Mouse (Mus musculus): ENCODE measurements around the gene Hes1. TPM values are rescaled to one million over a fixed set of nuclear protein-coding genes. Genes with fewer than 3 reads are reported as not detected.
A peak's percentile ranks its signal among the peaks of the same experiment; 100 is the strongest.
"Not testable (repeated sequence)": the region's sequence is repeated elsewhere in the genome, so short reads cannot be mapped to it uniquely, and the experiment has no call there.

The Hes1 gene
- polyA plus RNA-seq, 1 experiment from 2014 or later: 29.1 TPM

DNA sequence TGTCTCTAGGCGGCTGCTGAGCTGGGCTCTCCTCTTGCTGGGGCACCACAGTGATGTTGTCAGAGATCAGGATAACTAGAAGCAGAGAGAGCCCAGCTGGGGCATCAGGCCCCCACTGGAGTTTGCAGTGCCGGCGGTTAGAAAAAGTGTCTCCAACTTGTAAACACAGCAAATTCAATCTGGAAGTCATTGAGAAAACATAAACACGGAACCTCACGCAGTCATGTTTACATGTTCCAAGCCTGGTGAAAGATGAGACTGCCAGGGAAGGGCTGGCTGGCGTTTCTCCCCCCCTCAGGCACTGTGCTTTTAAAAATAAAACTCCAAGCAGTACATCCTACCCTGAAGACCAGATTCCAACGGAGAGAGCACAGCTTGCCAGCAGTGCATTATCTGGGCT lies 32.3 kb downstream of the Hes1 start:
- ATAC-seq (replicated peaks; ENCODE audit: insufficient number of reproducible peaks, low FRiP score, low TSS enrichment): no peak
- 14% methylated on average over 7 of the region's 7 CpGs for WGBS (ENCODE audit: insufficient replicate concordance)

DNA sequence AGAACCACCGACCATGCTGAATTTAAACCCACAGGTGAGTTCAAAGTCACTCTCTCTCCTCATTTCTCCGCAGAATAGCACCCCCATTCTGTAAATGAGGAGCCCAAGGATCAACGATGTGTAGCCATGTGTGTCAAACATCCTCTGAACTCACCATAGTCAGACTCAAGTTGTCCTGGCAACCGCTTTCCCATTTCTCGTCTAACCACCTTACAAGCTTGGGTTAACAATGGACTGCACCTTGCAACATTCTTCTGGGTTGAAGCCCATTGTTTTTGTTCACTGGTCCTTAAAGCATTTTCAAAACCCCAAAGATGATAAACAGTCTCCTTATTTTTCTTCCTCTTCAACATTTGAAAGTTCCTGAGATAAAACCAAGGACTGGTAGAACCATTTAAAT lies 34.9 kb downstream of the Hes1 start:
- H3K9ac ChIP-seq (ENCODE audit: low read depth, low read length): no peak overlapping the region
- no peak overlapping the region for H3K4me2 ChIP-seq
- H3K27me3 ChIP-seq (ENCODE audit: control insufficient read depth, insufficient read depth, low read length): no peaks in the 10 kb centered on the region
- H3K27ac ChIP-seq (ENCODE audit: low read depth, low read length): no peak overlapping the region
- no peak overlapping the region for H3K4me3 ChIP-seq (ENCODE audit: low read depth, low read length)
- ATAC-seq (replicated peaks; ENCODE audit: insufficient number of reproducible peaks, low FRiP score, low TSS enrichment): no peak
- no peaks in the 10 kb centered on the region for H3K9me3 ChIP-seq (replicated peaks; ENCODE audit: control insufficient read depth, low read length)
- 82% methylated on average over 5 of the region's 5 CpGs for WGBS (ENCODE audit: insufficient replicate concordance)
- no peaks in the 10 kb centered on the region for H3K36me3 ChIP-seq (ENCODE audit: control insufficient read depth, insufficient read depth, low read length)
- H3K4me1 ChIP-seq (ENCODE audit: control insufficient read depth, insufficient read depth, low read length): 0 out of 2 replicates have a peak, but pooled peaks cover 10% of the 10 kb centered on the region

More for the DNA sequence above, 32.3 kb downstream of the Hes1 start:
- Histone ChIP-seq H3K36me3 (ENCODE audit: control insufficient read depth, insufficient read depth, low read length) (no peaks in the 10 kb centered on the region), H3K9me3 (replicated peaks; ENCODE audit: control insufficient read depth, low read length) (no peaks in the 10 kb centered on the region), H3K9ac (ENCODE audit: low read depth, low read length) (no peak overlapping the region), H3K4me3 (ENCODE audit: low read depth, low read length) (no peak overlapping the region), H3K27ac (ENCODE audit: low read depth, low read length) (no peak overlapping the region), H3K4me1 (ENCODE audit: control insufficient read depth, insufficient read depth, low read length) (0 out of 2 replicates have a peak, but pooled peaks cover 7% of the 10 kb centered on the region), H3K27me3 (ENCODE audit: control insufficient read depth, insufficient read depth, low read length) (no peaks in the 10 kb centered on the region), H3K4me2 (peak overlapping the region; percentile 5; the same call in 1 of the 2 replicates)

DNA sequence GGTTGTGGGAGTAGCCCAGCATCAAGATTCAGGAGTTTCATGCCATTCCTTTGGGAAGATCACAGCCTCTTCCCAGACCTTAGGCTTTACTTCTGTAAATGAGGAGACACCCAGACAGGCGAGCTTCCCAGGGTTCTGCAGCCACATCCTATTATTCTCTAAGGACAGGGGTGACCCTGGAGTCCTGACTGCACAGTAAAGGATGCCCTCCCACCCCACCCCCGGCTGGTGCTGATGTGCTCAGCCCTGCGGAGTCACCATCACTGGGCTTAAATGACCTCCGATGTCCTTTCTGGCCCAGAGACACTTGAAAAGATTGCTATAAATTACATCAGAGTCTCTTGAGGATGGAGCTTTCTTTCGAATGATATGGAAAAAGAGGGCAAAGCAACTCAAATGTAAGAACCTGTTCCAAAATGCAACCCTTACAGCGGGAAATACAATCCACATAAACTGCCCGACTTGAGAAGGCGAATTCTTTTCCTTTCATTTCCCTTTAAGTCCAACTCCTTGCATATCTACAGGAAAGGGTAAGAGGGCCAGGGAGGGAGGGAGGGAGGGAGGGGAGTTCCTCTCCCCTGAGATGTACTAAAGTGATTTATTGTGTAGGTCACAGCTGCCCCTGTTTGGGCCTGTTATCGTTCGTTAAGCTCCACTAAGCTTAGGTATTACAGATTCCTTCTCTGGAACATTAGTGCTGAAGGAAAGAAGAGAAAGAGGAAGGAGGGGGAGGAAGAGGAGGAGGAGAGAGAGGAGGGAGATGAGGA lies 38.1 kb downstream of the Hes1 start:
- H3K27ac ChIP-seq (ENCODE audit: low read depth, low read length): no peak overlapping the region
- H3K4me1 ChIP-seq (ENCODE audit: control insufficient read depth, insufficient read depth, low read length): 0 out of 2 replicates have a peak, but pooled peaks cover 2% of the 10 kb centered on the region
- H3K36me3 ChIP-seq (ENCODE audit: control insufficient read depth, insufficient read depth, low read length): no peaks in the 10 kb centered on the region

DNA sequence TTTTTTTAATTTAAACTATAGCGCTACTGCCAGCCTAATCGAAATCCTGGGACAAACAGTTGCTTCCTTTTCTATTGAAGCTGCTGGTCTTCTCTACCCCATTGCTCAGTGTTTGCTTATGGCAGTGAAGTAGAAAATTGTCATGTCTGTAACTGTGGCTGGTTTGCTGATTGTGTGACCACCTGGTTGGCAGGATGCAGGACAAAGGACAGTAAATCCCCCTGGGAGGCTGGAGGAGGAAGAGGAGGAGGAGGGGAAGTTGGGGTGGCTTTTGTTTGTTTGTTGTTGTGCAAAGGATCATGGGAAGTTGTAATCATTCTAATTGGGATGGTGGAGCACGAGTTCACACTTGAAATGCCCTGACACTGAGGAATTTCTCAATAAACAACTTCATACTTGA lies 38.8 kb downstream of the Hes1 start:
- ATAC-seq (replicated peaks; ENCODE audit: insufficient number of reproducible peaks, low FRiP score, low TSS enrichment): no peak
- no peaks in the 10 kb centered on the region for H3K27me3 ChIP-seq (ENCODE audit: control insufficient read depth, insufficient read depth, low read length)
- H3K36me3 ChIP-seq (ENCODE audit: control insufficient read depth, insufficient read depth, low read length): no peaks in the 10 kb centered on the region
- no peak overlapping the region for H3K9ac ChIP-seq (ENCODE audit: low read depth, low read length)
- no peaks in the 10 kb centered on the region for H3K9me3 ChIP-seq (replicated peaks; ENCODE audit: control insufficient read depth, low read length)
- no peak overlapping the region for H3K4me3 ChIP-seq (ENCODE audit: low read depth, low read length)
- 18% methylated on average over 3 of the region's 3 CpGs for WGBS (ENCODE audit: insufficient replicate concordance)
- H3K4me1 ChIP-seq (ENCODE audit: control insufficient read depth, insufficient read depth, low read length): 0 out of 2 replicates have a peak, but pooled peaks cover 2% of the 10 kb centered on the region
- H3K27ac ChIP-seq (ENCODE audit: low read depth, low read length): no peak overlapping the region
- H3K4me2 ChIP-seq: no peak overlapping the region

More for the DNA sequence above, 38.1 kb downstream of the Hes1 start:
- H3K4me3 ChIP-seq (ENCODE audit: low read depth, low read length): no peak overlapping the region
- ATAC-seq (replicated peaks; ENCODE audit: insufficient number of reproducible peaks, low FRiP score, low TSS enrichment): no peak
- no peak overlapping the region for H3K9ac ChIP-seq (ENCODE audit: low read depth, low read length)
- no peak overlapping the region for H3K4me2 ChIP-seq
- H3K9me3 ChIP-seq (replicated peaks; ENCODE audit: control insufficient read depth, low read length): no peaks in the 10 kb centered on the region
- no peaks in the 10 kb centered on the region for H3K27me3 ChIP-seq (ENCODE audit: control insufficient read depth, insufficient read depth, low read length)
- 29% methylated on average over 10 of the region's 10 CpGs for WGBS (ENCODE audit: insufficient replicate concordance)

DNA sequence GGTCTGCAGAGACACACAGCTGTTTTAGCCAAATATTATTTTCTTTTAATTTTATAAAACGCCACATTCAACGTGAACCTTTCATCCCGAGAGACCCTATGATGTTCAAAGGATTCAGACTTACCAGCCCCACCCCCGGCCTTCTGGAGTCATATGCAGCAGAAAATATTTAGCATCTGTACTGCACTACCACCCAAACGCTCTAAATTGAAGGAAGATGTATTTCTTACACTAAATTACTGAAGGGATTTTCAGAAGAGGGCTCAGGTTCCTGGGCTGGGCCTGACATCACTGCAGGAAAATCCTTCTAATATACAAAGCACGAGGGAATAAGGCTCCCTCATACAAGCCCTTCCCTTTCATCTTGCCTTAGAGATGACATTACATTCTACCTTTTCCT lies 39.3 kb downstream of the Hes1 start:
- no peak for ATAC-seq (replicated peaks; ENCODE audit: insufficient number of reproducible peaks, low FRiP score, low TSS enrichment)
- 0 out of 2 replicates have a peak, but pooled peaks cover 2% of the 10 kb centered on the region for H3K4me1 ChIP-seq (ENCODE audit: control insufficient read depth, insufficient read depth, low read length)
- no peak overlapping the region for H3K27ac ChIP-seq (ENCODE audit: low read depth, low read length)
- no peak overlapping the region for H3K9ac ChIP-seq (ENCODE audit: low read depth, low read length)
- 62% methylated on average over 6 of the region's 6 CpGs for WGBS (ENCODE audit: insufficient replicate concordance)
- H3K36me3 ChIP-seq (ENCODE audit: control insufficient read depth, insufficient read depth, low read length): no peaks in the 10 kb centered on the region
- no peaks in the 10 kb centered on the region for H3K27me3 ChIP-seq (ENCODE audit: control insufficient read depth, insufficient read depth, low read length)
- no peak overlapping the region for H3K4me3 ChIP-seq (ENCODE audit: low read depth, low read length)
- H3K4me2 ChIP-seq: no peak overlapping the region
- no peaks in the 10 kb centered on the region for H3K9me3 ChIP-seq (replicated peaks; ENCODE audit: control insufficient read depth, low read length)

DNA sequence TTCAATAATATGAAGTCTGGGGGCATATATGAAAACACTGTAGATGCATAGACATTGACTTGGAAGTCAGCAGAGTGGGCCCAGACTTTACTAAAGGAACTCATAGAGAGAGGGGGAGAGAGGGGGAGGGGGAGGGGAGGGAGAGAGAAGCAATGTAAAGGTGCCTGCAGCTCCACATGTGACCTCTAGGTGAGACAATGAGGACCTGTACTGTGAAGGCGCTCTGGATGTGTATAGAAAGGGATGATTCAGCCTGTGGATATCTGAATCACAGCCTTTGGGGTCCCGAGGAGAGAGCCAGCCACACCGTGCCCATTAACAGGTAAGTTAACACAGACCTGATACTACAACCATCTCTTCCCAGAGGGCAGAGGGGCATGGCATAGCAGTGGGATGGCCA lies 40.2 kb downstream of the Hes1 start:
- ATAC-seq (replicated peaks; ENCODE audit: insufficient number of reproducible peaks, low FRiP score, low TSS enrichment): no peak
- H3K9ac ChIP-seq (ENCODE audit: low read depth, low read length): no peak overlapping the region

DNA sequence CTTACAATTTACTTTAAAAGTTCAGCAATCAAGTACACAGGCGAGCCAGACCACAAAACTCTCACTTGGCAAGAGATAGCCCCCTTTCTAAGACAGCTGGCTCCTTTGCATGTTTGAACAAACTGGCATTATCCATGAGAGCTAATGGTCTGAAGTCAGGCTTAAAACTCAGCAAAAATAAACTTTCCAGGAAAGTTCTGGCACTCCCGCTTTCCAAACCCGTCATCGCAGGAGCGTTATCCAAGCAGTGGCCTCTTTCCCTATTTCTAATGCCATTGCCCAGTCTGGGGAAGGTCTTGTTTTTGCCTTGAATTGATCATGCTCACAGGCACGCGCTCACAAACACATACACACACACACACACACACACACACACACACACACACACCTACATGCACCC lies 41.3 kb downstream of the Hes1 start:
- Histone ChIP-seq H3K27ac (ENCODE audit: low read depth, low read length) (no peak overlapping the region), H3K9ac (ENCODE audit: low read depth, low read length) (no peak overlapping the region), H3K4me1 (ENCODE audit: control insufficient read depth, insufficient read depth, low read length) (0 out of 2 replicates have a peak, but pooled peaks cover 2% of the 10 kb centered on the region), H3K36me3 (ENCODE audit: control insufficient read depth, insufficient read depth, low read length) (no peaks in the 10 kb centered on the region), H3K4me2 (no peak overlapping the region), H3K4me3 (ENCODE audit: low read depth, low read length) (no peak overlapping the region), H3K27me3 (ENCODE audit: control insufficient read depth, insufficient read depth, low read length) (no peaks in the 10 kb centered on the region), H3K9me3 (replicated peaks; ENCODE audit: control insufficient read depth, low read length) (no peaks in the 10 kb centered on the region)
- 81% methylated on average over 7 of the region's 7 CpGs for WGBS (ENCODE audit: insufficient replicate concordance)
- no peak for ATAC-seq (replicated peaks; ENCODE audit: insufficient number of reproducible peaks, low FRiP score, low TSS enrichment)

More for the DNA sequence above, 40.2 kb downstream of the Hes1 start:
- Histone ChIP-seq H3K4me3 (ENCODE audit: low read depth, low read length) (no peak overlapping the region), H3K4me1 (ENCODE audit: control insufficient read depth, insufficient read depth, low read length) (0 out of 2 replicates have a peak, but pooled peaks cover 2% of the 10 kb centered on the region), H3K27me3 (ENCODE audit: control insufficient read depth, insufficient read depth, low read length) (no peaks in the 10 kb centered on the region), H3K9me3 (replicated peaks; ENCODE audit: control insufficient read depth, low read length) (no peaks in the 10 kb centered on the region), H3K4me2 (no peak overlapping the region), H3K36me3 (ENCODE audit: control insufficient read depth, insufficient read depth, low read length) (no peaks in the 10 kb centered on the region), H3K27ac (ENCODE audit: low read depth, low read length) (no peak overlapping the region)
- WGBS (ENCODE audit: insufficient replicate concordance): 87% methylated on average over 3 of the region's 3 CpGs

DNA sequence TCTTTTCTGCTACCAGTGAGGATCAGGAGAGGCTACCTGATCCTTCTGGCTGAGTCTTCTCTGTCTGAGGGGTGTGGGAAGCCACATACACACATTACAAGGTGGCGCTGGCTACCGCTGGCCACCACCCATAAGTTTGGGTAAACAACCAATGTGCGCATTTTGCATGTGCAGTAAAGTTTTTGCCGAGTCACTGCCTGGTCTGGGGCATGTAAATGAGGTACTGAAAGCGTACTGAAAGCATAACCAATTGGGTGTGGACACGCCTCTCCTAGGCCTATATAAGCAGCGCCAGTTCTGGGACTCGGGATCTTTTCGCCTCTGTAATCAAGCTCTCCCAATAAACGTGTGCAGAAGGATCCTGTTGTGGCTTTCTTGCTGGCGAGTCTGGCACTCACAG lies 44.0 kb downstream of the Hes1 start:
- H3K9me3 ChIP-seq (replicated peaks; ENCODE audit: control insufficient read depth, low read length); H3K27me3 ChIP-seq (ENCODE audit: control insufficient read depth, insufficient read depth, low read length); H3K4me3 ChIP-seq (ENCODE audit: low read depth, low read length); H3K4me2 ChIP-seq; ATAC-seq (replicated peaks; ENCODE audit: insufficient number of reproducible peaks, low FRiP score, low TSS enrichment); H3K27ac ChIP-seq (ENCODE audit: low read depth, low read length); H3K36me3 ChIP-seq (ENCODE audit: control insufficient read depth, insufficient read depth, low read length); H3K9ac ChIP-seq (ENCODE audit: low read depth, low read length); H3K4me1 ChIP-seq (ENCODE audit: control insufficient read depth, insufficient read depth, low read length): not testable (repeated sequence)
- WGBS (ENCODE audit: insufficient replicate concordance): 81% methylated on average over 11 of the region's 11 CpGs

DNA sequence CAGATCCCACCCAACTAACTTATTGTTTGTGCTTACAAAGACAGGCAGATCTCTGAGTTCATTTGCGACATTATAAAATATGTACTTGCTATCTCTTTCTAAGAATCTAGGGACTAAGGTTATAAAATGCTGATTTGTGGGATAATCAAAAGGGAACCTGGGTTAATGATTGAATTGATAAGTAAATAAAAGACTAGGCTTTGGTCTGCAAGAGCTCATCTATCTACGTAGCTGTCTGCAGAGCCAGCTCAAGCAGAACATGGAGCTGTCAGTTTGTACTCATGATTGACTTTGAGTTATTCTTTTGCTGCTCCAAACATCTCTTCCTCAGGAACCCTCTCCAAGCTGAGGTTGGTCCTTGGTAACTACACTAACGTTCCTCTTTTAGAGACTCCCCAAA lies 46.3 kb downstream of the Hes1 start:
- Histone ChIP-seq H3K36me3 (ENCODE audit: control insufficient read depth, insufficient read depth, low read length) (no peaks in the 10 kb centered on the region), H3K4me3 (ENCODE audit: low read depth, low read length) (no peak overlapping the region)
- WGBS (ENCODE audit: insufficient replicate concordance): 89% methylated on average over 3 of the region's 3 CpGs

More for the DNA sequence above, 46.3 kb downstream of the Hes1 start:
- no peaks in the 10 kb centered on the region for H3K9me3 ChIP-seq (replicated peaks; ENCODE audit: control insufficient read depth, low read length)
- H3K9ac ChIP-seq (ENCODE audit: low read depth, low read length): no peak overlapping the region
- H3K27ac ChIP-seq (ENCODE audit: low read depth, low read length): no peak overlapping the region
- H3K4me2 ChIP-seq: no peak overlapping the region
- H3K27me3 ChIP-seq (ENCODE audit: control insufficient read depth, insufficient read depth, low read length): no peaks in the 10 kb centered on the region
- peaks cover 4% of the 10 kb centered on the region; the same call in 1 of the 2 replicates for H3K4me1 ChIP-seq (ENCODE audit: control insufficient read depth, insufficient read depth, low read length)
- no peak for ATAC-seq (replicated peaks; ENCODE audit: insufficient number of reproducible peaks, low FRiP score, low TSS enrichment)
